Mouse (Mus musculus) megakaryocyte, embryonic 14.5 days (primary cell): Measurements from ENCODE around the gene Hoxd10.

Source experiments
- FLI1 ChIP-seq: IDR thresholded peaks from 2 replicates; pipeline ENCODE4 v1.6.1; 2012; ENCODE audit warnings: low read length, inconsistent platforms, mixed read lengths
- GATA1 ChIP-seq: IDR thresholded peaks from 3 replicates; pipeline ENCODE4 v1.6.1; 2012; ENCODE audit warnings: mixed read lengths, low read length, inconsistent platforms, borderline replicate concordance

- no peak for TF ChIP-seq GATA1
- TF ChIP-seq FLI1 = no peak
Observed at GRCm38 (mm10) chr2:74655420-74655781, 36.3 kb upstream of the Hoxd10 start.
